Mouse (Mus musculus): Measurements from ENCODE around the gene Lilra6. TPM values are rescaled to one million over a fixed set of nuclear protein-coding genes. Genes with fewer than 3 reads are reported as not detected.
"Not testable (repeated sequence)": the region's sequence is repeated elsewhere in the genome, so short reads cannot be mapped to it uniquely, and the experiment has no call there.

Gene Lilra6
- 0.10 and 0.16 TPM in 2 replicates for polyA plus RNA-seq (2015; fragmentation: Nextera tagmentation; extraction: Ambion mirVana)

DNA sequence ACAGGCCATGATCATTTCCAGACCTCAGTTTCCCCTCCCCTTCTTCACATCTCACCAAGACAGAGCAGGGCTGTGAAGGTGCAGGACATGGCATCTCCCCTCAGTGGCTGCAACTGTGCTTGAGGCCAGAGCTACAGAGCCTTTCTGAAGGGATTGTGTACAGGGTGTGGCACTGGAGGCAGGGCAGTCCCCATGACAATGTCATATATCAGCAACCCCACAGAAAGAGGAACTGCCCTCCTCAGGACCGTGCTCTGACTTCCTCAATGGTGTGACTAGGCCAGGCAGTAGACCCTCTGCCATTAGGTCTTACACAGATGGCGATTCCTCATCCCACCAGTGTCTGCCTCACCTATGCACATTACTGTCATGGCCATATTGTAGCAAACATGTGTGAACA is at the start of gene Lilra6:
Gene Lilra6 (minus strand): TSS at position 117 of the 400 bp plus-strand sequence.
- ATAC-seq (replicated peaks; ENCODE audit: insufficient number of reproducible peaks, insufficient read depth, low FRiP score, low read depth); H3K27me3 ChIP-seq; H3K4me1 ChIP-seq (replicated peaks); H3K4me3 ChIP-seq; H3K9ac ChIP-seq; H3K36me3 ChIP-seq; H3K4me2 ChIP-seq; H3K27ac ChIP-seq; H3K9me3 ChIP-seq (replicated peaks): not testable (repeated sequence)
- 57% methylated on average over 2 of the region's 2 CpGs for WGBS

DNA sequence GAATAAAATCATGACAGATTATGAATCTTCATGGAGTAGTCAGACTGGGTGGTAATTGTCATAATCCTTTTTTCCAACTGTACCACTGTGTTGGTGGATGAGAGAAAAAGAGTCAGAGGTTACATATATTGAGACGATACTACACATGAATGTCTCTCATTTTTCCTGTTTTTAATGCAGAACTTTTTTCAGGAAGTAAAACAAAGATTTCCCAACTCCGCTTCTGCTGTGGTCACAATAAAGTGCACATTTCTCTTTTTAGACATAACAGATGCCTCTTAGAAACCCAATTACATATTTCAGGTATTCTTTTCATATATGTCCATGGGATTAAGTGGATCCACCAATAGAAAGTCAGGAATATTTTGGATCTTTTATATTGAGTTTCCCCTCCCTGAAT is 46.7 kb upstream of the Lilra6 start:
- H3K4me1 ChIP-seq (replicated peaks), result no peaks in the 10 kb centered on the region
- H3K4me3 ChIP-seq, result no peak overlapping the region
- no peaks in the 10 kb centered on the region for H3K9me3 ChIP-seq (replicated peaks)
- no peak overlapping the region for H3K27ac ChIP-seq
- H3K4me2 ChIP-seq, result no peak overlapping the region
- ATAC-seq (replicated peaks; ENCODE audit: insufficient number of reproducible peaks, insufficient read depth, low FRiP score, low read depth), result no peak
- 75% methylated on average over 2 of the region's 2 CpGs for WGBS
- H3K9ac ChIP-seq, result no peak overlapping the region
- H3K27me3 ChIP-seq, result no peaks in the 10 kb centered on the region
- H3K36me3 ChIP-seq, result no peaks in the 10 kb centered on the region

DNA sequence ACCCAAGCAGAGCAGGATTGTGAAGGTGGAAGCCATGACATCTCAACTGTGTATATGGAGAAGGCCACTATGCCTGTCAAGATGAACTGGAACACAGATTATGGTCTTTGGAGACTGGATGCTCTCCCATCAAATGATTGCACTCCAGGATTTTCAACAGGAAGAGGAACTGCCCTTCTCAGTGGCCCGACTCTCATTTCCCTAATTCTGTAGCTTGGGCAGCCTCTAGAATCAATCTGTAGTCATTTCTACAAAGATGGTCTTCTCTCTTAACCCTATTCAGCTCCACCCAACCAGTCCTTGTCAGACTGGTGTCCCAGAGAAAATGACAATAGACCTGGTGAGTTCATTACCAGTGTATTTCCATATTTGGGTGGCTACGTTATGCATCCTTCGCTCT is 42.1 kb upstream of the Lilra6 start:
- Histone ChIP-seq H3K27me3 (no peaks in the 10 kb centered on the region), H3K27ac (no peak overlapping the region), H3K9ac (no peak overlapping the region), H3K4me1 (replicated peaks) (no peaks in the 10 kb centered on the region), H3K9me3 (replicated peaks) (no peaks in the 10 kb centered on the region), H3K4me2 (no peak overlapping the region), H3K4me3 (no peak overlapping the region), H3K36me3 (no peaks in the 10 kb centered on the region)
- no peak for ATAC-seq (replicated peaks; ENCODE audit: insufficient number of reproducible peaks, insufficient read depth, low FRiP score, low read depth)
- 73% methylated on average over 3 of the region's 3 CpGs for WGBS

DNA sequence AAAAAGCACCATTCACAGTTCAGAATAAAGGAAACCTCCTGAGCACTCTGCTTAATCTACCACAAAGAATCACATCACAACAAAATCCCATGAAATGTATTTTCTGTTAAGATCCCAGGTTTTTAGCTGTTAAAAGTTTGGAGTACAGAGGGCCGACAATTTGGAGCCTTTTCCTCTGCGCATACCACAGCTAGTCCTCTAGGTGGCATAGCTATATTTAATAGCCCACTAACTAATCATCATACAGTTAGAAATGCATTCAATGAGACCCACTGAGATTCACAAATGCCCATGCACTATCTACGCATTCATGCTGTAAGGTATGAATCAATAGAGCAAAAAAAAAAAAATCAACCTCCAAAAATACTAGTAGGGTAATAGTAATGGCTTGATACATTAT is 33.9 kb upstream of the Lilra6 start:
- 77% methylated on average over 3 of the region's 3 CpGs for WGBS
- Histone ChIP-seq H3K4me1 (replicated peaks) (no peaks in the 10 kb centered on the region), H3K27me3 (no peaks in the 10 kb centered on the region), H3K4me3 (no peak overlapping the region), H3K27ac (no peak overlapping the region), H3K9me3 (replicated peaks) (no peaks in the 10 kb centered on the region; the same call in 1 of the 2 replicates), H3K4me2 (no peak overlapping the region), H3K9ac (no peak overlapping the region), H3K36me3 (no peaks in the 10 kb centered on the region)
- no peak for ATAC-seq (replicated peaks; ENCODE audit: insufficient number of reproducible peaks, insufficient read depth, low FRiP score, low read depth)

DNA sequence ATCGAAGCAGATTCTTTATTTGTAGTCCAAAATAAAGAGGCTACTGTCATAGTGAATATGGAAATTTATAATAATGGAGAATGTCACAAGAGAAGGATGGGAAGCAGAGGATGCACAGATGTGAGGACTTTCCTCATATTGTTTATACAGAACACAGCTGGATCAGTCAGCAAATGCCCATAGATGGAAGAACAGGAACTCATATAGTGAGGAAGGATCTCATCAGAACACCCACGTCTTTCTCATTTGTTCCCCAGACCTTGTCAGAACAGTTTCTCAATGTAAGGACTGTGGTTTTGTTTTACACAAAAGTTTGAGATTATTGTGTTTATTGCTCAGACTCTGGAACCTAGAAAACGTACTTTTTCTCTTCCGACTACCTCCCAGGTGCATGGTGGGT is 32.9 kb upstream of the Lilra6 start:
- 71% methylated on average over 4 of the region's 4 CpGs for WGBS
- H3K27me3 ChIP-seq, result no peaks in the 10 kb centered on the region
- no peak overlapping the region for H3K27ac ChIP-seq
- no peak overlapping the region for H3K4me3 ChIP-seq
- no peak for ATAC-seq (replicated peaks; ENCODE audit: insufficient number of reproducible peaks, insufficient read depth, low FRiP score, low read depth)
- no peaks in the 10 kb centered on the region; the same call in 1 of the 2 replicates for H3K9me3 ChIP-seq (replicated peaks)
- no peak overlapping the region for H3K4me2 ChIP-seq
- no peak overlapping the region for H3K9ac ChIP-seq
- no peaks in the 10 kb centered on the region for H3K4me1 ChIP-seq (replicated peaks)
- no peaks in the 10 kb centered on the region for H3K36me3 ChIP-seq

DNA sequence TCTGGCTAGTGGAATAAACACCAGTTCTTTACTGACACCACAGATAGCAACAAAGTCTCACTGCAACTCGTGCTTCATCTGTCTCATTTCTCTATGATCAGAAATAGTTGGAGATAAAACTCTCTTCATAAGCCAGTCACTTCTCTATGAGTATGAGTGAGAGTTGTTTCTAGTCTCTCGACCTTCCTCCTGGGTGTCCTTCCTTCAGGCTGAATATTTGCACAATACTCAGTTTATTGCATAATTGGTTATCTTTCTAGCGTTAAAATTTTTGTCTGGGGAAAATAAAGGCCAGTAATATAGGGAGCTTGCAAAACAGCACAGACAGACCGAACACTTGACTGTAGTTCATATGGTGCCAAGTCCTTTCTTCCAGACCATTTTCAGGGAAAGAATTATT is 30.8 kb upstream of the Lilra6 start:
- H3K4me2 ChIP-seq, result no peak overlapping the region
- H3K27me3 ChIP-seq, result no peaks in the 10 kb centered on the region
- no peak for ATAC-seq (replicated peaks; ENCODE audit: insufficient number of reproducible peaks, insufficient read depth, low FRiP score, low read depth)
- 55% methylated on average over 4 of the region's 4 CpGs for WGBS
- H3K36me3 ChIP-seq, result no peaks in the 10 kb centered on the region
- no peaks in the 10 kb centered on the region; the same call in 1 of the 2 replicates for H3K9me3 ChIP-seq (replicated peaks)
- no peaks in the 10 kb centered on the region for H3K4me1 ChIP-seq (replicated peaks)
- H3K4me3 ChIP-seq, result no peak overlapping the region
- H3K27ac ChIP-seq, result no peak overlapping the region
- H3K9ac ChIP-seq, result no peak overlapping the region

DNA sequence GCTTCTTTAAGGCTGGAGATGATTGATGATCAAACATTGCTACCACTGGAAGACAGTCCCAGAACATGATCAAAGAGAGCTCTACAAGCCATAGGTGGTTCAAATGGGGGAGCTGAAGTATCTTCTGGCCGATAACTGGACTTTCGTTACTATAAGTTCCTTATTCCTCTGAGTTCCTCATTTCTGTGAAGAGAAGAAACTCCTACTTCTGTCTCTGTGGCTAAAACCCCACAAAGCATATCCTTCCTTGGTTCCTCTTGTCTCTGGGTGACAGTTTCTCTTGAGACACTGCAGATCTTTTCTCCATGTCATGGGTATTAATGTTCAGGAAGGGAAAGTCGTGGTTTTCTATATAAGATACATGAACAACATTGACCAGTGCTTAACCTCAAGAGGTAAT is 25.6 kb upstream of the Lilra6 start:
- Histone ChIP-seq H3K36me3 (no peaks in the 10 kb centered on the region), H3K27me3 (no peaks in the 10 kb centered on the region), H3K27ac (no peak overlapping the region), H3K4me1 (replicated peaks) (no peaks in the 10 kb centered on the region), H3K4me3 (no peak overlapping the region), H3K9ac (no peak overlapping the region), H3K4me2 (no peak overlapping the region), H3K9me3 (replicated peaks) (no peaks in the 10 kb centered on the region; the same call in 1 of the 2 replicates)
- 63% methylated on average over 3 of the region's 3 CpGs for WGBS
- no peak for ATAC-seq (replicated peaks; ENCODE audit: insufficient number of reproducible peaks, insufficient read depth, low FRiP score, low read depth)

DNA sequence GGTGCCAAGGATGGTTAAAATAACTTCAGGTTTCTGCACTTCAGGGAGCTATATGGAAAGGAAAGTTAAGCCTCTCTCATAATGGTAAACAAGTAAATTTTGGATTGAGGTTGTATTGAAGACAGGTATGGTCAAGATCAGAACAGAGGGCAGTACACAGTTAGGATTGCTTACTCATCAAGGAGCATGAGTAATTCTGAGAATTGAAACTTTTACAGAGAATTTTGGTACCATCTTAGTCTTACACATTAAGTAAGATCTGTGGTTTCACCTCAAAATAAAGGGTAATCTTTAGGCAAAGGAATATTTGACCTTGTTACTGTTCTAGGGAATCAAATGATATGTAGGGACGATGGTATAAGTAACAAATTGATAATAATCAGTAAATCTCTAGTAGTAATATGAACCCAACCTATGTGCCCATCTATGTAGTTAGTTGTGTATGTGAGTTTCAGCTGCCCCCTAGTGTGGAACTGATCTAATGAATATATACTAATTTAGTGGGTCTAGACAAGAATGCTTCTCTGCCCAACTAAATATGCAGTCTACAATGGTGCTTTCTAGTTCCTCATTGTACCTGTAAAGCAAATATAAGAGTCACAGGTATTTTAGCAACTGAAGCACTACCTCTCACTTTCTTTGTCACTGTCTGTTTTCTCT is 24.7 kb upstream of the Lilra6 start:
- Histone ChIP-seq H3K27me3 (no peaks in the 10 kb centered on the region), H3K9ac (no peak overlapping the region), H3K4me3 (no peak overlapping the region), H3K36me3 (no peaks in the 10 kb centered on the region), H3K27ac (no peak overlapping the region), H3K4me1 (replicated peaks) (no peaks in the 10 kb centered on the region), H3K9me3 (replicated peaks) (no peaks in the 10 kb centered on the region; the same call in 1 of the 2 replicates), H3K4me2 (no peak overlapping the region)
- ATAC-seq (replicated peaks; ENCODE audit: insufficient number of reproducible peaks, insufficient read depth, low FRiP score, low read depth), result no peak
- WGBS, result 52% methylated on average over 1 of the region's 1 CpGs

DNA sequence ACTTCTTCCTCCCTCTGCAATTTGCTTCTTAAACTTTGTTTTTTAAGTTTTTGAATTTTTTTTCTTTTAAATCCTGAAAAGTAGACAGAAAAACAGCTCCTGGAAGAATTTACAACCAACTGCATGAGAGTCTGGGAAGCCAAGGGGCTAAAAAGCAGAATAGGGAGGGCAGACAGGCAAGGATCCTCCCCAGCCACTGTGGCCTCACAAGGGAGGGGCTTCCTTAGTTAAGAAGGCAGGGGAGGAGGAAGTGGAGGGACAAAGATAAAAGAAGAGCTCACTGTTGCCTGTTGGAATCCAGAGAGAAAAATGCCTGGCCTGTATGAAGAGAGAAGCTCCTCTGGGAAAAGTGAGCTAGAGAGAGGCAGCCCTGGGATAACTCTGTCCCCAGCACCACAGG is 20.2 kb upstream of the Lilra6 start:
- not testable (repeated sequence) for H3K4me2 ChIP-seq; H3K9me3 ChIP-seq (replicated peaks); H3K27me3 ChIP-seq; H3K27ac ChIP-seq; H3K36me3 ChIP-seq; ATAC-seq (replicated peaks; ENCODE audit: insufficient number of reproducible peaks, insufficient read depth, low FRiP score, low read depth); H3K4me3 ChIP-seq; H3K4me1 ChIP-seq (replicated peaks); H3K9ac ChIP-seq

DNA sequence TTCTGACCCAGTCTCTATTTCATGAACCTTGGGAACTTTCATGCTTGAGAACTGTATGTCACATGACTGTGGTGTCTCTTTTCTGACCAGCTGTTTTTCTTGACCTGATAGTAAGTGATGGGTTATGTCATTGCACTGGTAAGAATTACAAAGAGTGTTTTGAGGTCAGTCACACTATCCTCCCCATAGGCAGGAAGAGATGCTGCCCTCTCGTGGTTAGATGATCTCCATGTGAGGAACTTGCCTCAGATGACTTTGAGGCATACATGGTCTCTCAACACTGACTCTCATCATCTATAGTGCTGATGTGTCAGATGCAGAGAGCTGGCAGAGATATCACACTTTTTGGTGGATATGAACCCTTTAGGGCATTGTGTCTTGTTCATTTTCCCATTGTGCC is 11.6 kb downstream of the Lilra6 start:
- Histone ChIP-seq H3K4me3 (no peak overlapping the region), H3K4me1 (replicated peaks) (no peaks in the 10 kb centered on the region), H3K27ac (no peak overlapping the region), H3K9ac (no peak overlapping the region), H3K27me3 (no peaks in the 10 kb centered on the region), H3K4me2 (no peak overlapping the region), H3K9me3 (replicated peaks) (no peaks in the 10 kb centered on the region), H3K36me3 (no peaks in the 10 kb centered on the region)
- 11% methylated on average over 1 of the region's 1 CpGs for WGBS
- no peak for ATAC-seq (replicated peaks; ENCODE audit: insufficient number of reproducible peaks, insufficient read depth, low FRiP score, low read depth)

DNA sequence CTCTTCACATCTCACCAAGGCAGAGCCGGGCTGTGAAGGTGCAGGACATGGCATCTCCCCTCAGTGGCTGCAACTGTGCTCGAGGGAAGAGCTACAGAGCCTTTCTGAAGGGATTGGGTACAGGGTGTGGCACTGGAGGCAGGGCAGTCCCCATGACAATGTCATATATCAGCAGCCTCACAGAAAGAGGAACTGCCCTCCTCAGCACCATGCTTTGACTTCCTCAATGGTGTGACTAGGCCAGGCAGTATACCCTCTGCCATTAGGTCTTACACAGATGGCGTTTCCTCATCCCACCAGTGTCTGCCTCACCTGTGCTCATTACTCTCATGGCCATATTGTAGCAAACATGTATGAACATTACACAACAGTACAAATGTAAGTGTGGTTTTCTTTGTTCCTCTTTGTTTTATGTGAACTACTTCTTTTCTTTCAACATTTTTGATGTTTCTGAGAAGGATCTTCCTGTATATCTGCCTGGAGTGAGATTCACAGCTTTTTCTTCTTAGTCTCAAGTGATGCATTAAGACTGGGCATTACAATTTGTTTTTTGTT is 17.2 kb downstream of the Lilra6 start, which contains the start of gene Gm14548:
Gene Gm14548 (minus strand): TSS at position 85 of the 555 bp plus-strand sequence.
- H3K36me3 ChIP-seq, result not testable (repeated sequence)

DNA sequence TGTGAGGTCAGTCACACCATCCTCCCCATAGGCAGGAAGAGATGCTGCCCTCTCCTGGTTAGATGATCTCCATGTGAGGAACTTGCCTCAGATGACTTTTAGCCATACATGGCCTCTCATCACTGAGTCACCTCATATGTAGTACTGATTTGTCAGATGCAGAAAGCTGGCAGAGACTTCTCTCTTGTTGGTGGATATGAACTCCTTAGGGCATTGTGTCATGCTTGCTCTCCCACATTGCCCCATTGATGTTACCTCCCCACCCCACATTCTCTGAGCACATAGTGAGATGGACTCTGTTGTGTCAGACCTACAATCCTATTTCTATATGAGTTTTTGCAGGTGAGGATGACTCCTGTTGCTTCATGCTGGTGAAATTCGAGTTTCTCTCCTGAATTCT is 40.3 kb downstream of the Lilra6 start:
- H3K4me3 ChIP-seq; H3K36me3 ChIP-seq; H3K27me3 ChIP-seq; H3K4me2 ChIP-seq; H3K9ac ChIP-seq; H3K27ac ChIP-seq; H3K4me1 ChIP-seq (replicated peaks); ATAC-seq (replicated peaks; ENCODE audit: insufficient number of reproducible peaks, insufficient read depth, low FRiP score, low read depth); H3K9me3 ChIP-seq (replicated peaks): not testable (repeated sequence)
- no CpG with 5 or more reads among the region's 1 CpGs for WGBS

More for the DNA sequence above, 17.2 kb downstream of the Lilra6 start, which contains the start of gene Gm14548:
- H3K4me3 ChIP-seq; H3K27me3 ChIP-seq; H3K9ac ChIP-seq; H3K9me3 ChIP-seq (replicated peaks); ATAC-seq (replicated peaks; ENCODE audit: insufficient number of reproducible peaks, insufficient read depth, low FRiP score, low read depth); H3K4me2 ChIP-seq; H3K27ac ChIP-seq; H3K4me1 ChIP-seq (replicated peaks): not testable (repeated sequence)
- 50% methylated on average over 3 of the region's 3 CpGs for WGBS
